Mouse (Mus musculus) stomach, postnatal 0 days (tissue): ENCODE results near the gene Celf2. TPM values are rescaled to one million over a fixed set of nuclear protein-coding genes. Genes with fewer than 3 reads are reported as not detected.

ENCODE experiments used
- ATAC-seq: fragments of 200-750 bp; cut with Nextera tagmentation; 2 replicates; pipeline ENCODE4 v1.8.0; 2017; ENCODE audit not compliant: low FRiP score, low TSS enrichment
- DNase-seq: peaks from one replicate; pipeline ENCODE4 v3.0.0-alpha.2; 2016; ENCODE audit warnings: low spot score
- H3K27ac ChIP-seq: fragments of 300-500 bp; sonication (generic); replicated peaks from 2 replicates; pipeline ENCODE4 v1.5.1; 2014; ENCODE audit warnings: mild to moderate bottlenecking, control low read depth
- H3K27me3 ChIP-seq: fragments of 300-500 bp; sonication (generic); 2 replicates; pipeline ENCODE4 v1.6.1; 2014; ENCODE audit warnings: low read length; ENCODE audit not compliant: control insufficient read depth, insufficient read depth
- H3K36me3 ChIP-seq: fragments of 300-500 bp; sonication (generic); 2 replicates; pipeline ENCODE4 v1.6.1; 2014; ENCODE audit warnings: low read length, mixed read lengths; ENCODE audit not compliant: control insufficient read depth, insufficient read depth
- H3K4me1 ChIP-seq: fragments of 300-500 bp; sonication (generic); replicated peaks from 2 replicates; pipeline ENCODE4 v1.6.1; 2014; ENCODE audit warnings: antibody characterized with exemption; ENCODE audit not compliant: control insufficient read depth, insufficient read depth
- H3K4me2 ChIP-seq: fragments of 300-500 bp; sonication (generic); replicated peaks from 2 replicates; pipeline ENCODE4 v1.6.1; 2014; ENCODE audit warnings: low read depth, mild to moderate bottlenecking, control low read depth, moderate library complexity
- H3K4me3 ChIP-seq: fragments of 300-500 bp; sonication (generic); 2 replicates; pipeline ENCODE4 v1.5.1; 2014; ENCODE audit warnings: low read depth, low read length, control low read depth
- H3K9ac ChIP-seq: fragments of 300-500 bp; sonication (generic); 2 replicates; pipeline ENCODE4 v1.6.1; 2014; ENCODE audit warnings: mild to moderate bottlenecking, low read length, control low read depth, mixed read lengths
- H3K9me3 ChIP-seq: fragments of 300-500 bp; sonication (generic); 2 replicates; pipeline ENCODE4 v1.6.1; 2016; ENCODE audit warnings: low read length; ENCODE audit not compliant: control insufficient read depth
- CTCF ChIP-seq: IDR thresholded peaks from 2 replicates; pipeline ENCODE4 v1.5.1; 2016; ENCODE audit warnings: antibody characterized with exemption, low read depth, mild to moderate bottlenecking, moderate library complexity
- EP300 ChIP-seq: optimal IDR thresholded peaks from 2 replicates; pipeline ENCODE3; 2016; ENCODE audit warnings: antibody characterized with exemption
- WGBS: fragments of 180-500 bp; shearing (Covaris S2); extraction: QIAGEN DNeasy Blood & Tissue Kit; methylation state at CpG from one replicate; pipeline ENCODE4 v1.1.7; 2014; 5-methylcytosine and 5-hydroxymethylcytosine counted together
- polyA plus RNA-seq: library from polyadenylated mRNA; unstranded; fragments of >200 nt; fragmentation: Nextera tagmentation; extraction: Ambion mirVana; gene quantifications from 2 replicates; pipeline ENCODE4 v1.2.1, GENCODE M21; 2015

The Celf2 gene
- polyA plus RNA-seq, 1 experiment from 2014 or later: 23.4 TPM

DNA sequence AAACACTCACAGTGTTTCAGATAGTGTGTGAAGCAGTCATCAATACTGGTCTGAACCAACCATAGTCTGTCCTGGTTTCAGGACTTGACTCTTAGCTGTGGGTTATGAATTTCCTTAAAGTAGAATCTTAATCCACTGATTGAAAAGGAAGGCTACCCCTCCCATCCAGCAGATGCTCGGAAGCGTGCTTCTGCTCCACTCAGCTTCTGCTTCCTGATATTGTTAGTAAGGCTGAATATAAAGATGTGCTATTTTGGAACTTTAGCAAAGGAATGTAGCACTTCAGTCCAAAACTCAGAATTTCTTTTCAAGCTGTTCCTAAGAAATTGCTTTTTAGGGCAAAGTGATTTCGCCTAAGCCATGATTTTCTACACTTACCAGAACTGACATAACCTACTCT is 108.8 kb downstream of the Celf2 start:
- H3K4me2 ChIP-seq: no peak overlapping the region
- H3K9ac ChIP-seq: no peak overlapping the region
- H3K27me3 ChIP-seq: no peaks in the 10 kb centered on the region
- TF ChIP-seq EP300 (no peak), CTCF (no peak)
- no peak for ATAC-seq
- no peak overlapping the region for H3K27ac ChIP-seq
- H3K4me3 ChIP-seq: no peak overlapping the region
- DNase-seq: no peak
- no peaks in the 10 kb centered on the region for H3K9me3 ChIP-seq
- H3K4me1 ChIP-seq: no peaks in the 10 kb centered on the region
- no peaks in the 10 kb centered on the region for H3K36me3 ChIP-seq
- WGBS: 70% methylated on average over 3 of the region's 3 CpGs

DNA sequence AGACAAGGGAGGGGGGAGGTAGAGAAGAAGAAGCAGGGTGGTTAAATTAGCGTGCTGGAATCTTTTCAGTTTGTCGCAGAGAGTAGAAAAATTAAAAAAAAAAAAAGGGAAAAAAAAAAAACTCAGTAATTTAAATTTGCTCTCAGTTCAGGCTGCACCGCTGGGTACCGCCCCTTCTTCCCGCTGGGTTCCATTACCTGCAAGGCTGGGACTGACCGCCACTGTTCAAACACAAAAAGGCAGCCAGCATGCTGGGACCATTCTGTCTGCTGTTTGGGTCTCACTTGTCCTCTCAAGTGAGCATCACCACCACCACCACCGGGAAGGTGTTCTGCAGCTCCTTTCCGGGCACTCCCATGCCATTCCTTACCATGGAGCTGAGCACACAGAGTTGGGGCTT is 113.4 kb downstream of the Celf2 start:
- Histone ChIP-seq H3K4me1 (no peaks in the 10 kb centered on the region), H3K4me3 (no peak overlapping the region), H3K9me3 (no peaks in the 10 kb centered on the region), H3K4me2 (no peak overlapping the region), H3K36me3 (no peaks in the 10 kb centered on the region), H3K9ac (no peak overlapping the region), H3K27ac (no peak overlapping the region), H3K27me3 (no peaks in the 10 kb centered on the region)
- no peak for DNase-seq
- no peak for ATAC-seq
- WGBS: 37% methylated on average over 8 of the region's 8 CpGs
- TF ChIP-seq EP300: no peak
- no peak for TF ChIP-seq CTCF

GRCm38 (mm10) chr2:7395473-7395872 is 113.9 kb downstream of the Celf2 start:
- no peak overlapping the region for H3K27ac ChIP-seq
- H3K4me2 ChIP-seq: no peak overlapping the region
- no peak overlapping the region for H3K9ac ChIP-seq
- no peak for ATAC-seq
- no peak for TF ChIP-seq CTCF
- TF ChIP-seq EP300: no peak
- no peak overlapping the region for H3K4me3 ChIP-seq
- no peaks in the 10 kb centered on the region for H3K27me3 ChIP-seq
- H3K9me3 ChIP-seq: no peaks in the 10 kb centered on the region
- 73% methylated on average over 7 of the region's 7 CpGs for WGBS
- no peak for DNase-seq
- H3K4me1 ChIP-seq: no peaks in the 10 kb centered on the region
- H3K36me3 ChIP-seq: no peaks in the 10 kb centered on the region

DNA sequence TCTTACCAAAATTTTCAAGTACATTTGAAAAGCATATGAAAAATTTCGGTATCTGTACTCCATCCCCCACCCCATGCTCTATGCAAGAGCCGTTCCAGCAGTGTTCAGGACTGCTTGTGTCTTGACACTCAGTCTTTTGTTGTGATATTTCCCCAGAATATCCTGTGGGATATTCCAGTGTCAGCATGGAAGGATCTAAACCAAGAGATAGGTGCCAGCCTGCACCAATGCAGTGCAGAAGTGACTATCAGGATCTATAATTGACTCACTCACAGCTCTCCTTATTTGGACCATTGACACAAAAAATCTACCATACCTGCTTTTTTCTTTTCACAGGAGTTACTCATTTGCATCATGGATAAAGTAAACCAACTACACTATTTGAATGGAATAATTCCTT is 116.9 kb downstream of the Celf2 start:
- 89% methylated on average over 2 of the region's 2 CpGs for WGBS
- no peak overlapping the region for H3K4me2 ChIP-seq
- no peak overlapping the region for H3K4me3 ChIP-seq
- no peaks in the 10 kb centered on the region for H3K9me3 ChIP-seq
- H3K27ac ChIP-seq: no peak overlapping the region
- no peaks in the 10 kb centered on the region for H3K36me3 ChIP-seq
- H3K9ac ChIP-seq: no peak overlapping the region
- no peaks in the 10 kb centered on the region for H3K4me1 ChIP-seq
- DNase-seq (no peak), ATAC-seq (no peak)
- no peak for TF ChIP-seq EP300
- no peaks in the 10 kb centered on the region for H3K27me3 ChIP-seq

GRCm38 (mm10) chr2:7389264-7389663 is 120.1 kb downstream of the Celf2 start:
- TF ChIP-seq CTCF (no peak), EP300 (no peak)

GRCm38 (mm10) chr2:7378736-7379135 is 130.6 kb downstream of the Celf2 start:
- no peak for ATAC-seq

More at GRCm38 (mm10) chr2:7389264-7389663, 120.1 kb downstream of the Celf2 start:
- DNase-seq: no peak
- no peak overlapping the region for H3K4me2 ChIP-seq
- no peak for ATAC-seq
- H3K36me3 ChIP-seq: no peaks in the 10 kb centered on the region
- H3K27me3 ChIP-seq: no peaks in the 10 kb centered on the region
- no peak overlapping the region for H3K4me3 ChIP-seq
- H3K9ac ChIP-seq: no peak overlapping the region
- no peaks in the 10 kb centered on the region for H3K9me3 ChIP-seq
- no peaks in the 10 kb centered on the region for H3K4me1 ChIP-seq
- 66% methylated on average over 5 of the region's 5 CpGs for WGBS
- no peak overlapping the region for H3K27ac ChIP-seq

More at GRCm38 (mm10) chr2:7378736-7379135, 130.6 kb downstream of the Celf2 start:
- Histone ChIP-seq H3K27ac (no peak overlapping the region), H3K36me3 (no peaks in the 10 kb centered on the region), H3K9ac (no peak overlapping the region), H3K27me3 (no peaks in the 10 kb centered on the region), H3K4me3 (no peak overlapping the region), H3K4me2 (no peak overlapping the region), H3K4me1 (no peaks in the 10 kb centered on the region), H3K9me3 (no peaks in the 10 kb centered on the region)
- DNase-seq: no peak
- TF ChIP-seq CTCF: no peak
- TF ChIP-seq EP300: no peak
- WGBS: 36% methylated on average over 1 of the region's 1 CpGs
